In genomic region chr10:126249176-126249575, GRCm38 (mm10) we compare ENCODE assay signal across 15 mouse cellular contexts.
DNase-seq lines count a peak whose midpoint lies in the region; ATAC-seq lines count a peak whose summit lies in the region.
"Had no signal": no experiment of that assay in that cellular context is flagged by ENCODE, and none has a peak within 500 bp of the region (broad histone marks: within the 10 kb centered on the region; RNA-seq: fewer than 3 reads in every experiment).

No protein-coding gene starts in this region.

- no peaks in the 10 kb centered on the region for H3K9me3 ChIP-seq in heart, embryonic 13.5 days
- no peaks in the 10 kb centered on the region for H3K9me3 ChIP-seq in hindbrain, embryonic 16.5 days (ENCODE audit: control insufficient read depth, low read length)
- H3K9me3 ChIP-seq in hindbrain, embryonic 12.5 days (replicated peaks): no peaks in the 10 kb centered on the region
- no peaks in the 10 kb centered on the region for H3K9me3 ChIP-seq in neural tube, embryonic 13.5 days
- no peaks in the 10 kb centered on the region; the same call in 1 of the 2 replicates for H3K9me3 ChIP-seq in midbrain, embryonic 16.5 days (replicated peaks; ENCODE audit: control insufficient read depth, low read length, poor library complexity, severe bottlenecking)
- H3K9me3 ChIP-seq: lung, embryonic 15.5 days; stomach, embryonic 15.5 days had no signal

- 48% methylated on average over 12 of the region's 12 CpGs for WGBS in heart, embryonic 13.5 days
- WGBS in hindbrain, embryonic 16.5 days: 56% methylated on average over 12 of the region's 12 CpGs
- WGBS in hindbrain, embryonic 12.5 days: 66% methylated on average over 12 of the region's 12 CpGs
- WGBS in neural tube, embryonic 13.5 days: 57% methylated on average over 12 of the region's 12 CpGs
- WGBS in midbrain, embryonic 16.5 days: 68% methylated on average over 12 of the region's 12 CpGs

- no peaks in the 10 kb centered on the region for H3K36me3 ChIP-seq in heart, embryonic 13.5 days
- H3K36me3 ChIP-seq in hindbrain, embryonic 16.5 days (ENCODE audit: control insufficient read depth, insufficient read depth, low read length): no peaks in the 10 kb centered on the region
- no peaks in the 10 kb centered on the region for H3K36me3 ChIP-seq in hindbrain, embryonic 12.5 days
- no peaks in the 10 kb centered on the region for H3K36me3 ChIP-seq in neural tube, embryonic 13.5 days
- no peaks in the 10 kb centered on the region for H3K36me3 ChIP-seq in midbrain, embryonic 16.5 days (ENCODE audit: control insufficient read depth, insufficient read depth, low read length)
- H3K36me3 ChIP-seq: lung, embryonic 15.5 days; stomach, embryonic 15.5 days had no signal

- H3K27me3 ChIP-seq in heart, embryonic 13.5 days (replicated peaks): no peaks in the 10 kb centered on the region
- no peaks in the 10 kb centered on the region for H3K27me3 ChIP-seq in hindbrain, embryonic 16.5 days (replicated peaks; ENCODE audit: control insufficient read depth, insufficient read depth, low read length)
- H3K27me3 ChIP-seq in hindbrain, embryonic 12.5 days: no peaks in the 10 kb centered on the region
- no peaks in the 10 kb centered on the region for H3K27me3 ChIP-seq in neural tube, embryonic 13.5 days
- H3K27me3 ChIP-seq in midbrain, embryonic 16.5 days (ENCODE audit: control insufficient read depth, insufficient read depth, low read depth, low read length): no peaks in the 10 kb centered on the region
- H3K27me3 ChIP-seq: lung, embryonic 15.5 days; stomach, embryonic 15.5 days had no signal

- intact Hi-C loops in heart, postnatal 14 days (cut with DNase I): no loop called here

- no peak overlapping the region for H3K9ac ChIP-seq in heart, embryonic 13.5 days
- no peak overlapping the region for H3K9ac ChIP-seq in hindbrain, embryonic 16.5 days (ENCODE audit: low read depth, low read length)
- no peak overlapping the region for H3K9ac ChIP-seq in hindbrain, embryonic 12.5 days
- H3K9ac ChIP-seq in neural tube, embryonic 13.5 days: no peak overlapping the region
- no peak overlapping the region for H3K9ac ChIP-seq in midbrain, embryonic 16.5 days (ENCODE audit: low read depth, low read length)
- H3K9ac ChIP-seq: liver, embryonic 14.5 days; lung, embryonic 15.5 days; stomach, embryonic 15.5 days had no signal

- no peak for DNase-seq in heart, postnatal 14 days
- no peak for DNase-seq in neural tube, embryonic 10.5 days (ENCODE audit: extremely low spot score, low spot score)
- DNase-seq: cerebellum, adult 8-10 months; kidney, adult 11 months; lung, postnatal 4 days; thymus, adult 18-20 months; thymus, postnatal 4 days had no signal

- H3K4me2 ChIP-seq in heart, embryonic 13.5 days: peak overlapping the region; percentile 51
- peak overlapping the region; percentile 1; the same call in 1 of the 2 replicates for H3K4me2 ChIP-seq in hindbrain, embryonic 16.5 days (ENCODE audit: low read length)
- H3K4me2 ChIP-seq in hindbrain, embryonic 12.5 days (replicated peaks): no peak overlapping the region
- 0 out of 2 replicates have a peak overlapping the region, but pooled peaks have one; percentile 13 for H3K4me2 ChIP-seq in neural tube, embryonic 13.5 days
- H3K4me2 ChIP-seq in midbrain, embryonic 16.5 days (ENCODE audit: low read length): no peak overlapping the region
- H3K4me2 ChIP-seq: lung, embryonic 15.5 days; stomach, embryonic 15.5 days had no signal

- H3K27ac ChIP-seq in heart, embryonic 13.5 days (replicated peaks): no peak overlapping the region
- H3K27ac ChIP-seq in hindbrain, embryonic 16.5 days (ENCODE audit: low read depth, low read length): no peak overlapping the region
- H3K27ac ChIP-seq in hindbrain, embryonic 12.5 days: no peak overlapping the region
- H3K27ac ChIP-seq in neural tube, embryonic 13.5 days (replicated peaks): no peak overlapping the region
- H3K27ac ChIP-seq in midbrain, embryonic 16.5 days (ENCODE audit: low read length): no peak overlapping the region
- H3K27ac ChIP-seq: liver, embryonic 14.5 days; lung, embryonic 15.5 days; stomach, embryonic 15.5 days had no signal

- H3K4me3 ChIP-seq in heart, embryonic 13.5 days: no peak overlapping the region
- no peak overlapping the region for H3K4me3 ChIP-seq in hindbrain, embryonic 16.5 days (ENCODE audit: low read length)
- H3K4me3 ChIP-seq in hindbrain, embryonic 12.5 days: no peak overlapping the region
- H3K4me3 ChIP-seq in neural tube, embryonic 13.5 days: no peak overlapping the region
- H3K4me3 ChIP-seq in midbrain, embryonic 16.5 days (ENCODE audit: low read depth, low read length): no peak overlapping the region
- H3K4me3 ChIP-seq: lung, embryonic 15.5 days; stomach, embryonic 15.5 days had no signal

- 0 out of 2 replicates have a peak, but pooled peaks cover 8% of the 10 kb centered on the region for H3K4me1 ChIP-seq in heart, embryonic 13.5 days
- H3K4me1 ChIP-seq in hindbrain, embryonic 16.5 days (ENCODE audit: control insufficient read depth, insufficient read depth, low read depth, low read length): no peaks in the 10 kb centered on the region
- H3K4me1 ChIP-seq in hindbrain, embryonic 12.5 days: no peaks in the 10 kb centered on the region
- no peaks in the 10 kb centered on the region for H3K4me1 ChIP-seq in neural tube, embryonic 13.5 days (replicated peaks)
- no peaks in the 10 kb centered on the region for H3K4me1 ChIP-seq in midbrain, embryonic 16.5 days (ENCODE audit: control insufficient read depth, insufficient read depth, low read length)
- H3K4me1 ChIP-seq: lung, embryonic 15.5 days; stomach, embryonic 15.5 days had no signal

- no peak for ATAC-seq in heart, embryonic 13.5 days (ENCODE audit: extremely low read depth, insufficient number of reproducible peaks, low FRiP score, low TSS enrichment)
- no peak for ATAC-seq in hindbrain, embryonic 16.5 days
- no peak for ATAC-seq in hindbrain, embryonic 12.5 days (ENCODE audit: low FRiP score)
- ATAC-seq in neural tube, embryonic 13.5 days (ENCODE audit: low read depth): peak; percentile 50; the same call in 1 of the 2 replicates
- ATAC-seq in midbrain, embryonic 16.5 days: no peak

Comparison
In these comparisons a context has a peak if more than half of its experiments do, and no peak if none do; other contexts are left out.
1. H3K4me2 ChIP-seq: peak in heart, embryonic 13.5 days (single experiment), hindbrain, embryonic 16.5 days (single experiment) and neural tube, embryonic 13.5 days (single experiment); none in hindbrain, embryonic 12.5 days (single experiment) and midbrain, embryonic 16.5 days (single experiment).